Mouse (Mus musculus) heart, postnatal 14 days (tissue): ENCODE results near the gene Ankrd11. TPM values are rescaled to one million over a fixed set of nuclear protein-coding genes. Genes with fewer than 3 reads are reported as not detected.

Source experiments
- DNase-seq, 2 experiments: peaks; one replicate each; pipeline ENCODE4 v3.0.0; 2021 to 2022
- intact Hi-C: fragments of 180-260 bp; cut with DNase I; formaldehyde crosslinking; loops from one replicate; pipeline ENCODE4 v1.15.1; 2025
- total RNA-seq, 2 experiments: library from RNA; stranded (reverse); gene quantifications; 2 replicates each; pipeline ENCODE4 v1.2.3; 2021

Gene Ankrd11
- total RNA-seq, 2 experiments from 2014 or later, result 75.3 to 80.8 TPM

DNA sequence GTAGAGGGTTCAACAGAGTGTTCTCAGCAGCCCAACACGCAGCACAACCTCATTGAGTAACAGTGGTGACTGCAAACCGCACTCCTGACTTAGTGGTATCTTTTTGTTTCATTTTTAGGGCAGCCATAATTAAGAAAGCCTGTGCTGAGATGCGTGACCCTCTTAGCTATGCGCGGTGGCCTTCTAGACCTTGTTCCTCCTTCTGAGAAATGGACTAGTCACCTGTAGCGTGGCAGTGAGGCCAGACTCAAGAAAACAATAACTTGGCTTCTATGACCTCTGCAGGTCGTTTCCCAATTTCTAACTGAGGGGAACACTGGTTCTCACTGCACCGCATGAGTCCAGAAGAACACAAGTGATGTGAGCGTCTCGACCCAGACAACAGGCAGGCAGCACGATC lies 137.6 kb downstream of the Ankrd11 start:
- DNase-seq, result no peak
- intact Hi-C loops, result no loop called here

DNA sequence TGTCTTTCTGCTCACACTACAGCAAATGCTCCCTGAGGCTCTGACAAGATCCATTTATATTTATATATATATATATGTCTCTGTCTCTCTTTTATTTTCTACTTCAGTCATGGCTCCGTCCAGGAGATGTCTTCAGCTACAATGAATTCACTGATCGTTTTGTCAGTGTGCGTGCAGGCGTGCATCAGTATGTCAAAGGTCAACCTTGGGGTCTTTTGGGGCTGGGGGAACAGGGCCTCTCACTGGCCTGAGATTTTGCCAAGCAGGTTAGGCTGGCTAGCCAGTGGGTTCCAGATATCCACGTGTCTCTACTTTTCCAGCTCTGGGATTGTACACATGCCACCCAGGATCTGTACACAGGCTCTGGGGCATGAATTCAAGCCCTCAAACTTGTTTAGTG lies 139.1 kb downstream of the Ankrd11 start:
- DNase-seq, result no peak
- intact Hi-C loops, result no loop called here

DNA sequence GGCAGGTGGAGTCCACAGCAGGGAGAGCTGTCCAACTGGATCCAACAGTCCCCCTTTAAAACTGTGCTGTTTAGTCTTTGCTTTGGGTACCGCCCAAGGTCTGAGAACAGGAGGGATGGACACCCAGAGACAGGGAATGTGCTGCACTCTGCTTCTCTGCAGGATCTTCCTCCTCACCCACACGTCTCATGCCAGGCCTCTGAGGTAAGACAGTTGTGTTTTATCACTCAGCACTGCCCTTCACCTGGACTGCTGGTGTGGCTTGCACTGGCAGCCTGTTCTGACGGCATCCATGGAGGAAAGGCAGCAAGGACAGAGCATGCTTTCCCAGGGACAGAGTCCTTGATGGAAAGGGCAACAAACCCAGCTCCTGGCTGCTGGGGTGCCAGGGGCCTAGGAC lies 139.5 kb downstream of the Ankrd11 start:
- no peak for DNase-seq
- intact Hi-C loops, result no loop called here

DNA sequence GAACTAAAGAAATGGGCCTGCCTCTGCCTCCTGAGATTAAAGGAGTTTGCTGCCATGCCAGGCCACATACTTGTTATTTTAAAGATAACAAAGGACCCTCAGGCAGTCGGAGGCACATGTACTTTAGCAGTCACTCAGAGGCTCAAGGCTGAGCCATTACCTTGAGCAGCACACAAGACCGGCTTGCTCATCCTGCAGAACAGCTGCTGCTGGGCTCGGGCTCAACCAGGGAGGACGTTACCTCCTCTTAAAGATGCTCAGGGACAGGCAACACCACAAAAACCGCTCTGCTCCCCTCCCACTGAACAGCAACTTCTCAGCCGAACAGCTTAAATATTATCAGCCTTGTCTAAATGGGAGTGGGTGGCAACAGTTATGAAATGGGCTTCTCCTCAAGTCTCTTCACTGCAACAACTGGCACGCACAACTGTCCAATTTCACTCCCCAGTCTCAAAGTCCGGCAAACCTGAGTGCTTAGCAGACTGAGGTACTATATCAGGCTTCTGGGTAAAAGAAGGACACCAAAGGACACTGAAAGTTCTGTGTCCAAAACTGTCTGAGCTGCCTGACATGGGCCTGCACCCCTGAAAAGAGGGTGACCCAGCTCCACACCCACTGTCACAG lies 140.1 kb downstream of the Ankrd11 start:
- intact Hi-C loops, result no loop called here
- DNase-seq, result no peak

DNA sequence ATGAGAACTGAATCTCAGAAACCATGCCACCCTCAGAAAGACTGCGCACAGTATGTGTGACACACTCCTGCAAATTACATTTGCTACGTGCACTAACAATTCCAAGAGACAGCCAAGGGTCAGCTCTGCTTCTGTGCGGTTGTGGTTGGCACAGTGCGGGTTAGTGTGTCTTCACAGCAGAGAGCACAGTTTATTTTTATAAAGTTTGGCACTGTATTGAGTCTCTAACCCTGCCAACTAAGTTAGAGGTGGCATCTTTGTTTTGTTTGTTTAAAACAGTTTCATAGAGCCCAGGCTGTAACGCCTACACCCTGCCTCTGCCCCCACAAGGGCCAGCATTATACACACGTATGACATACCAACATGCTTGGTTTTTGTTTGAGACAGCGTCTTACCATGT lies 140.6 kb downstream of the Ankrd11 start:
- no peak for DNase-seq
- intact Hi-C loops, result no loop called here

DNA sequence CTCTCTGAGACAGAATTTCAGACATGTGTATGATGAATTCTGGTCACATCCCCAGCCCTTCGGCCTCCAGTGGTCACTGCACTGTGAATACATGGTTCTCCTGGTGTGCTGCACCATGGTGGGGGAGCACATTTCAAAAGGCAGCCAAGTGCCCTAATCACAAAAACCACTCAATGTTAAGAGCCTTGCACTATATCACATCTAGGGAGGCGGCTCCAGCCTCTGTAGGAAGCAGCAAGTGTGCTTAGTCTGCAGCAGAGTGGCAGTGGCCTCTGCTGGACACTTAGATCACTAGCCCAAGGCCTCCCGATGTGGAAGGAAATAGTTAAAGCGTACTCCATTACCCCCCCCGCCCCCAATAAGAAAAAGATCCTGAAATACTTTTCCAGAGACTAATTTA lies 143.0 kb downstream of the Ankrd11 start:
- no peak for DNase-seq
- intact Hi-C loops, result no loop called here

DNA sequence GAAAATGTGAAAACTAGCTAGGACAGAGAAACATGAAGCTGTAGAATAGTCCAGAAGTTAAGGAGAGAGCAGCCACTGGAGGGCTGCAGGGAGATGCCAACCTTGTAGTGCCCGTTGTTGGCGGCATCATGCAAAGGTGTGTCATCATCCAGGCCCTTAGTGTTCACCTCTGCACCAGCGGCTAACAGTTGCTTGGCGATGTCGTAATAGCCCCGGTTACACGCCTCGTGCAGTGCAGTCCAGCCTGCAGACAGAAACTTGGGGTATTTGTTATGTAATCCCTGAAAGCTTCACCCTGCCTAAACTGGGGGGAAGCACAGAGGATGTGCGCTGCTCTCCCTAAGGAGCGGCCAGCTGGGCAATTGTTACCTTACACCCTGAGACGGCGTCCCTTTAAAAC lies 143.6 kb downstream of the Ankrd11 start:
- no peak for DNase-seq
- intact Hi-C loops, result no loop called here

DNA sequence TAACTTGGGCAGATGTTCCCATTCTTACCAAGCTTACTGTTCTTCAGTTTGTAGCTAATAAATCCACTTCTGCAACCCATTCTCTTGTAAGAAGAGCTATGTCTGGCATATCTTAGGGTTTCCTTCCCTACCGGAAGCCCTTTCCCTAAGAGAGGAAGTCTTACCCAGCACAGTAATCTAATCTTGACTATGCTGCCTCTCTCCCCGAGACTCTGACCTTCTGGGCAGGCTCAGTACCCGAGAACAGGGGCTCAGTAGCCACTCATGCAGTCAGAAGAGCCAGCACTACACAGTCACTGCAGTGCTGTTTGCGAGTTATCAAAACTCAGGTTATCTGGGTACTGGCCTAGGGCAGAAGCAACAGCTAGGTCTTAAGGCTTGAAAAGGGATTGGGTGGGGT lies 144.1 kb downstream of the Ankrd11 start:
- DNase-seq, result no peak
- intact Hi-C loops, result no loop called here

DNA sequence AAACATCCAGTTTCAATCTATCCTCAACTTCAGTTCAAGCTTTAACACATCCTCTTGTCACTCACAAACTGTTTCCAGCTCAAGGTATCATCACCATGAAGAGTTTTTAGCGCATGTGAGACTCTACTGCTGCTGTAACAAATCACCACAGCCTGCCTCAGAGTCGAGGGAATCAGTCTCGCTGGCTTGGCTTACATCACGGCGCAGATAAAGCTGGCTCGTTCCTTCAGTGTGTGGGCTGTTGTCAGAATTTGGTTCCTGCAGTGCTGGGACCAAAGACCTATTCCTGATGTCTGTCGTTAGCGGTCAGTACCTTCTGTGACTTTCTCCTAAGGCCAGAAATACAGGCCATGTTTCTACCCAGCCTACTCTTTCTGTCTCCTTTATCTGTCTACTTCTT lies 144.9 kb downstream of the Ankrd11 start:
- DNase-seq, result no peak
- intact Hi-C loops, result no loop called here

DNA sequence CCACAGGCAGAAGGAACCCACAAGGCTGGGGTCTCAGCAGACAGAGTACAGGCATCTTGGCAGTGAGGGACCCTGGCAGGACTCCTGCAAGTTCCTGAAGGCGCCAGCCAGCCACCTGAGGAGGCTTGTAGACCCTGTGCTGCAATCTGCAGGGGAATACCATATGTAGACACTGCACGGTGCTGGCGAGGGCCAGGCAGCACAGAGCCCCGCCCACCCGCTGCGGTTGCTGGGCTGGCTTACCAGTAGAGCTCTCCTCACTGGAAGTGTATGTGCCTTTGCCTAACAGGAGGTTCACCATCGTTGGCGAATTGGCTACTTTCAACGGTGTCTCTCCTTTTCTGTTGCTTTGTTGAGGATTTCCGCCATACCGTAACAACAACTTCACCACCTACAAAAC lies 145.8 kb downstream of the Ankrd11 start:
- intact Hi-C loops, result no loop called here
- DNase-seq, result no peak

DNA sequence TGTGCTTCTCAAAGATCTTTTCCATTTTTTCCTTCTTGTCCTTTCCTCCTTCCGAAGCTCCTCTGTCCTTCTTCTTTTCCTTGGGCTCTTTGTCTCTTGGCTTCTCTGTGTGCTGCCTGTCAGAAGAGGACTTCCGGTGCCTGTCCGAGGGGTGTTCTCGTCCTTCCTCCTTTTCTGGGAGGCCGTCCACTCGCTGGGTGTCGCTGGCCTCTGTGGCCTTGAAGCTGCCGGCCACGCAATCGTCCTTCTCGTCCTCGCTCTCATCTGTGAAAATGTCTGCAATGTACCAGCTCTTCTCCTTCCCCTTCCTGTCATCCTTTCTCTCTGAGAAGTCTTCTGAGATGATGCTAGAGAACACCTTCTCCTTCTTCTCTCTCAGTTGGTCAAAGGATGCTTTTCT lies 148.6 kb downstream of the Ankrd11 start:
- no peak for DNase-seq
- intact Hi-C loops, result loop anchor here (5.0 kb wide), 1 partner anchor 309 kb away; no protein-coding TSS in a partner anchor

DNA sequence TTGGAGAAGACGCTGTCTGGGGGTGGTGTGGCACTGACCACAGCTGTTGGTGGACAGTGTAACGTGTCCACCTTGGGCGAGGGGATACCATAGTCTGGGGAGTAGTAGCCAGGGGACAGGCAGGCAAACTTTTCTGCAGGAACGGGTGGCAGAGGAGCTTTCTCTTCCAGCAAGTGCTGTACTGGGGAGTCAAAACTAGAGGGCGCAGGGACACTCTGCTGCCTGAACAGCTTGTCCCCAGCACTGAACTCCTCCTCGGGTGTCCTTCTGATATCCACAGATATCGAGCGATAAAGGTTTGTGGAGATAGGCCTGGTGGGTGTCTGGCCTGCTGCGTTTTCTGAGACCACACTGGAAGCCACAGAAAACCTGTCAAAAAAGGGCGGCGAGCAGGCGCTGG lies 150.6 kb downstream of the Ankrd11 start:
- intact Hi-C loops, result loop anchor here (5.0 kb wide), 1 partner anchor 311 kb away; no protein-coding TSS in a partner anchor

DNA sequence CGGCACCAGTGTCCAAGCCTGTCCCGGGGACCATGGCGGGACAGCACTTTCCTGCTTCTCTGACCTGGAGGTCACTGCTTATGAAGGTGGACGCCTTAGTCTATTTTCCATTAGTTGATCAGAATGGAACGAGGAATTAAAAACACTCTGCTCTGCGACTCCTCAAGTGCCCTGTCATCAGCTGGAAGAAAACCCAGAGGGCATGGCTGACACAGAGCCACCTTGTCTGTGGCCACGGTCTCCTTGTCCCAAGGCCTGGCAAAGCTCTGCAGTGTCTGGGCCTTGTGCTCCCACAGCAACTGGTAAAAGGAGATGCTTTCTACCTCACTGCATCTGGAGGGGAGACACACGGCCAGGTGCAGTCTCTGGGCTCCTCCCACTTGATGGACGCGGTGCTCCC lies 158.4 kb downstream of the Ankrd11 start:
- no peak for DNase-seq
- intact Hi-C loops, result no loop called here

More for the DNA sequence above, 150.6 kb downstream of the Ankrd11 start:
- DNase-seq, result no peak

DNA sequence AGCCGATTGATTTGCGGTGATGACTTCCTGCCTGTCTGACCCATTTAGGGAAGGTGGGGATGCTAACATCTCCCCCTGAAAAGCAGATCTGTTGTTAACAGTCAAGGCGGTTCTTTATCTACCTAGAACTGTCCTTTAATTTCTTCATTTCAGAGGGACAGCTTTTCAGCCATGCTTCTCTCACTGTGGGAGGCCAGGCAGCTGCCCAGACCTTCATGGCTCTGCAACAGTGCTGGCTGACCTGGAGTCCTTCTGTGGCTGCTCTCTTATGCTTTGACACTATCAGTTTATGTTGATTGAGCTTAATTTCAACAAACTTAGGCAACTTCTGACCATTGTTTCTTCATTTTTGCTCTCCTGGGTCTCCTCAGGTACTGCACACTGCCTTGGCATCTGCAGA lies 161.8 kb downstream of the Ankrd11 start:
- DNase-seq, result no peak
- intact Hi-C loops, result no loop called here

DNA sequence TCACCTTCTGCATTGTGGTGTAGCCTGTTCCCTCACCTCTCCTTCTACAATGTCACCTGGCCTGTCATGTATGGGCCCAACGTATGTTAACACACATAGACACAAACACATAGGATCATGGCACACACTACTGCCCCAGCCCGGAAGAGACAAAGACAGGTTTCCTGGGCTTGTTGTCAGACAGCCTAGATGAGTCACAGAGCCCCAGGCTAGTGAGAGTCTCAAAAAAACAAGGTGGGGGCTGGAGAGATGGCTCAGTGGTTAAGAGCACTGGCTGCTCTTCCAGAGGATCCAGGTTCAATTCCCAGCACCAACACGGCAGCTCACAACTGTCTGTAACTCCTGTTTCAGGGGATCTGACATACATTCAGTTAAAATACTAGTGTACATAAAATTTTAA lies 163.8 kb downstream of the Ankrd11 start:
- intact Hi-C loops, result no loop called here

DNA sequence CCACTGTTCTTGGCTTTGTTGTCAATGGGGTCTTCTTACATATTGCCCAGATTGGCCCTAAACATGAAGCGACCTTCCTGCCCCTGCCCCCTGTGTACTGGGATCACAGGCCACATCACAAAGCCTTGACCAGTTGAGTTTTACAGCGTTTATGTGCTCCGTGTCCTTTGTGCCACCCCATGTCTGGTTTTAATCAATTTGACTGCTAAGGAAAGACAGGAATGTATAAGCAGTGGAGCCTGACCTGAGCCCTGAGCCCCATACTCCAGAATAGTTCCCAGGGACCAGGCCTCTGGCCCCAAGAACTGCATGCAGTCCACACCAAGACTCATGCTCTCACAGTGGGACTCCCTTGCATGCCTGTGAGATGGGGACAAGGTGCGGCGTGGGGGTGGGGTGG lies 166.9 kb downstream of the Ankrd11 start:
- intact Hi-C loops, result no loop called here
- DNase-seq, result no peak

More for the DNA sequence above, 163.8 kb downstream of the Ankrd11 start:
- no peak for DNase-seq

DNA sequence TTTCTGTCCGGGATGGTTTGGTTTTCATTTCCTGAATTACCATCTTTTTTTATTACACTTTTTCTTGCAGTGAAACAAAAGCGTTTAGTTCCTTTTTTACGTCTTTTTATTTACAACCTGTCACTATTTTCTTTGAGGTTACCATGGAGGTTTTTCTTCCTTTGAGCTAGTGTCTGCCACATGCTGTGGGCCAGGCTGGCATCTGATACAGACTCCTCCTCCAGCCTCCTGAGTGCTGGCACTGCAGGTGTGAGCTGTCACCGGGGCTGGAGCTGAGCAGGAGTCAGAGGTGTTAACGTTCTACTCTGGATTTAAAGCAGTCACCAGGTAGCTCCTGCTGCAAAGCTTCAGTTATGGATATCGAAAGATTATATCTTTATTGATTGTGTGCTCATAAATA lies 168.9 kb downstream of the Ankrd11 start:
- intact Hi-C loops, result no loop called here
- DNase-seq, result no peak

DNA sequence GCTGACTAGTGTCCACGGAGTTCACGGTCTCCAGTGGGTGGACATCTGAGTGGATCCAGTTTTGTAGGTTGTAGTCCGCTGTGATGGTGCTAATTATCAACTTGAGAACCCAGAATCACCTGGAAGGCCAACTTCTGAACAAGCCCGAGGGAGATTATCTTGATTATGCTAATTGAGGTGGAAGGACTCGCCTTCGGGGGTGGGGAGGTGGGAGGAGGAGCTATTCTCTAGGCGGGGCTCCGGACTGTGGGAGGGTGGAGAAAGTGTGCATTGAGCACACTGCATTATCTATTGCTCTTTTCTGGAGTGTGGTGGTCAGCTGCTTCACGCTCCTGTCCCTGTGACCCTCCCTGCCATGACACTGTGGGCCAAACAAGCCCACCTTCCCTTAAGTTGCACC lies 170.4 kb downstream of the Ankrd11 start:
- DNase-seq, result no peak
- intact Hi-C loops, result no loop called here

DNA sequence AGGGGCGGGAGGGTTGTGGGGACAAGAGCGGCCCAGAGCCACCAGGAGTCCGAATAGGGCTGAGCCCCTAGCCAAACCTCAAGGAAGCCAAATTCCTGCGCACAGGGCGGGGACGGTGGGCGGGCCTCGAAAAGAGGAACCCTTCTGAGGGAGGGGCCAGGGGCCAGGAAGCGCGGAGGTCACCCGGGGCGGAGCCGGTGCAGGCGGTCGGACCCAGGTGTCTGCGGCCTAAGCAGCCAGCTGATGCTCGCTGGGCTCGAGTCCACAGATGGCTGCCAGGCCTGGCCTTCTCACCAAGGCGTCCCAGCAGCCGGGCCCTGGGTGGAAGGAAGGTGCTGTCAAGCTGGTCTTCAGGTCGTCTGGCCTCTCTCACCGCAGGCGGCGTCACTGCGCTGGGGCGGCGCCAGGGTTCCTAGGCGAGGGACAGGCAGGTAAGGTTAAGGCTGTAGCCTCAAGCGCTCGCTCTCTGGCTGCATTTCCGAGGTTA lies 171.7 kb downstream of the Ankrd11 start:
- intact Hi-C loops, result no loop called here
- peak; percentile 40 to 47 for DNase-seq

DNA sequence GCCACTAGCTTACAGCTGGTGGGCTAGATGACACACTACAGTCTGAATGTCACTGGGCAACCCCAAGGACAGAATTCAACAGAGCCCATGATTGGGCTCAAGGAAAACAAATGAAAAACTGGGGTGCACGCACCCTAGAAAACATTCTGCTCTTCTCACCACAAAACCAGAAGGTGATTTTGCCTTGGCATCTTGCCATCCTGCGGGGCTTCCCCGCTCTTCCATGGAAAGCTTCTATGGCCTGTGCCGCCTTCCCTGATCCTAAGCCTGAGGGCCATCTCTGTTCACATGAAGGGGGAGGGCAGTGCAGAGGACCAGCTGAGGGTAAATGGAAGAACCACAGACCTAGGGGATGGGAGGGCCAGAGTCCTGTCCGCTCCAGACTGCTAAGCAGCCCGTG lies 174.1 kb downstream of the Ankrd11 start:
- intact Hi-C loops, result no loop called here
- no peak for DNase-seq

DNA sequence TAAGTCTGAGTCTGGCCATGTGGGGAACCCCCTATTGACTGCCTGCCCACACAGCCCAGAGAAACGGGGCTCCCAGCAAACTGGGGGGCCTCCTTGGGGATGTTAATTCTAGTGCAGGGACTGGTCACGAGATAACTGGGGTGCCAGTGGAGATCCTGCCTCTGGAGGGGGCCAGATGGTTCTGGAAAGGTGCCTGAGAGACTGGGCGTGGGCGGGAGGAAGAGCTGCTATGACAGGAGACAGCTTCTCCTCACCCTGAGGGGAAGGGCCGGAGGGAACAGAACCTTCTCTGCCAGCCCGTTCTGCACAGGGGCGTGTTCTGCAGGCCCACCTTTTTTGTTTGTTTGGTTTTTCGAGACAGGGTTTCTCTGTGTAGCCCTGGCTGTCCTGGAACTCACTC lies 175.8 kb downstream of the Ankrd11 start:
- intact Hi-C loops, result no loop called here
- DNase-seq, result no peak

DNA sequence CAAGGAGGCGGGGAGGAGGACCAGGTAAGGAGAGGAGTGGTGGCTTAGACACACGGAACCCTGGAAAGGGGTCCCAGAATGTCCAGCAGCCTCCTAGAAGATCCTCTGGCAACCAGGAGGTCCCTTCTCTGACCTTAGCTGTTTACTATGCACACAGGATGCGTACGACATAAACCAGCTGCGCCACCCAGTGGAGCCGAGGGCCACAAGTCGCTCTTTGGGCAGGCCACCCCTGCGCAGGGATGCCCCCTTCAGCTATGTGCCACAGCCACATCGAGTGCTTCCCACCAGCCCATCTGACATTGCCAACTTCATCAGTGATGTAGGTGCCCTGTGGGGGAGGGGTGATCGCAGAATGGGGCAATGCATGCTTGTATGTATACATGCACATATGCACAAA lies 176.6 kb downstream of the Ankrd11 start:
- intact Hi-C loops, result no loop called here
- DNase-seq, result peak in 1 of 2 experiments; percentile 16

DNA sequence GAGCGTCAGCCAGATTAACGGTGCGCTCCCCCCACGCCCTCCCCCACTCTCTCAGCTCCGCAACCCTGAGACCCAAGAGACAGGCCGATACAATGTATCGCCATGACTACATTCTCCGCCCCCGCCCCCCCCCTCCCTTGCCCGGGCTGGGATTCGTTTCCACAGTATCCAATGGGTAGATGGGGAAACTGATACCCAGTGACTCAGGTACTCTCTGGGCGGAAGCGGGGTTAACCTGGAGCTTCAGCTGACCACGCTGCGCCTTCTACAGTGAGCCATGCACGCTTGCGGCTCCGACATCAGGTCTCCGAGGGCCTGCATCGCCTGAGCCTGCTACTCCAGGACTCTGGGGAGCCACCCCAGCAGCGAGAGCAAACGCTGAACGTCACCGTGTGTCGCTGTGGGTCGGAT lies 177.4 kb downstream of the Ankrd11 start:
- DNase-seq, result no peak
- intact Hi-C loops, result no loop called here
